Mouse (Mus musculus) midbrain, embryonic 15.5 days (tissue): ENCODE data around the gene Nptx2. TPM values are rescaled to one million over a fixed set of nuclear protein-coding genes. Genes with fewer than 3 reads are reported as not detected.
A peak's percentile ranks its signal among the peaks of the same experiment; 100 is the strongest.

Experiments
- ATAC-seq: fragments of 200-750 bp; cut with Nextera tagmentation; replicated peaks from 2 replicates; pipeline ENCODE4 v1.8.0; 2017; ENCODE audit warnings: moderate TSS enrichment
- H3K27ac ChIP-seq: fragments of 300-500 bp; sonication (generic); 2 replicates; pipeline ENCODE4 v1.5.1; 2015; ENCODE audit warnings: mild to moderate bottlenecking, inconsistent platforms
- H3K27me3 ChIP-seq: fragments of 300-500 bp; sonication (generic); replicated peaks from 2 replicates; pipeline ENCODE4 v1.6.1; 2015; ENCODE audit warnings: inconsistent platforms
- H3K36me3 ChIP-seq: fragments of 300-500 bp; sonication (generic); replicated peaks from 2 replicates; pipeline ENCODE4 v1.6.1; 2015; ENCODE audit warnings: inconsistent platforms
- H3K4me1 ChIP-seq: fragments of 300-500 bp; sonication (generic); 2 replicates; pipeline ENCODE4 v1.6.1; 2015; ENCODE audit warnings: inconsistent platforms
- H3K4me2 ChIP-seq: fragments of 300-500 bp; sonication (generic); 2 replicates; pipeline ENCODE4 v1.6.1; 2015; ENCODE audit warnings: inconsistent platforms, mild to moderate bottlenecking, moderate library complexity
- H3K4me3 ChIP-seq: fragments of 300-500 bp; sonication (generic); 2 replicates; pipeline ENCODE4 v1.5.1; 2015; ENCODE audit warnings: mild to moderate bottlenecking, inconsistent platforms
- H3K9ac ChIP-seq: fragments of 300-500 bp; sonication (generic); 2 replicates; pipeline ENCODE4 v1.6.1; 2015; ENCODE audit warnings: mild to moderate bottlenecking, inconsistent platforms
- H3K9me3 ChIP-seq: fragments of 300-500 bp; sonication (generic); 2 replicates; pipeline ENCODE4 v1.6.1; 2016; ENCODE audit warnings: inconsistent platforms
- WGBS: fragments of 180-500 bp; shearing (Covaris S2); methylation state at CpG from one replicate; pipeline ENCODE4 v1.1.7; 2015; ENCODE audit warnings: mixed read lengths; 5-methylcytosine and 5-hydroxymethylcytosine counted together
- polyA plus RNA-seq: library from polyadenylated mRNA; unstranded; fragments of >200 nt; fragmentation: Nextera tagmentation; extraction: Ambion mirVana; gene quantifications from 2 replicates; pipeline ENCODE4 v1.2.1, GENCODE M21; 2015

The Nptx2 gene
- 5.9 and 6.4 TPM in 2 replicates for polyA plus RNA-seq

GRCm38 (mm10) chr5:144545653-144546422, at the start of gene Nptx2:
Gene Nptx2 (plus strand): TSS chr5:144545902.
- Histone ChIP-seq H3K4me3 (peak within 1 kb of the TSS; percentile 45), H3K9me3 (no peaks in the 10 kb centered on the region), H3K4me2 (peak within 1 kb of the TSS; percentile 60), H3K27me3 (peaks cover 17% of the 10 kb centered on the region), H3K4me1 (peaks cover 42% of the 10 kb centered on the region), H3K27ac (peak within 1 kb of the TSS; percentile 23; the same call in 1 of the 2 replicates), H3K36me3 (no peaks in the 10 kb centered on the region), H3K9ac (peak within 1 kb of the TSS; percentile 35)
- peak; percentile 96 for ATAC-seq
- WGBS, result under 1% methylated on average over 99 of the region's 99 CpGs

- Histone ChIP-seq H3K9ac (no peak overlapping the region), H3K9me3 (no peaks in the 10 kb centered on the region), H3K27me3 (no peaks in the 10 kb centered on the region), H3K27ac (no peak overlapping the region), H3K4me3 (no peak overlapping the region), H3K4me2 (no peak overlapping the region), H3K4me1 (no peaks in the 10 kb centered on the region), H3K36me3 (no peaks in the 10 kb centered on the region)
- ATAC-seq, result no peak
- WGBS, result 80% methylated on average over 7 of the region's 7 CpGs
Measured at GRCm38 (mm10) chr5:144496481-144496880, 49.2 kb upstream of the Nptx2 start.

DNA sequence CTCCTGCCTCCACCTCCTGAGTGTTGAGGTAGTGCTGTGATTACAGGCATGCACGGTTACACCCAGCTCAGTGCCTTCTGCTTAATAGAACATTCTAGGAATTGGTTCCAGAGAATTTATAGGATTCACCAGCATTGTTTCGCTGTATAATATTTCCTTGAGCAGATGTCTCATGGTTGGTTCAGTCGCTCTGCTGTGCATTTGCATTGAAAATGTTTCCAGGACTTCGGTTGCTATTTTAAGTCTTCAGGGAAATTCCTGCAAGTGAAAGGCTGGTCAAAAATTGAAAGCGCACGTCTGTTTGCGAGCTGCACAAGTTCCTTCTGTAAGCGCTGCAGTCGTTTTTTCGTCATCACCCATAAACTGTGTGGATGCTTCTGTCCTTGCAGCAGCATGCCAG, 41.5 kb upstream of the Nptx2 start:
- H3K4me2 ChIP-seq, result no peak overlapping the region
- H3K27me3 ChIP-seq, result no peaks in the 10 kb centered on the region
- 89% methylated on average over 10 of the region's 10 CpGs for WGBS
- no peaks in the 10 kb centered on the region for H3K9me3 ChIP-seq
- no peak overlapping the region for H3K4me3 ChIP-seq
- no peak overlapping the region for H3K27ac ChIP-seq
- 0 out of 2 replicates have a peak, but pooled peaks cover 5% of the 10 kb centered on the region for H3K4me1 ChIP-seq
- no peak overlapping the region for H3K9ac ChIP-seq
- ATAC-seq, result no peak
- H3K36me3 ChIP-seq, result no peaks in the 10 kb centered on the region

DNA sequence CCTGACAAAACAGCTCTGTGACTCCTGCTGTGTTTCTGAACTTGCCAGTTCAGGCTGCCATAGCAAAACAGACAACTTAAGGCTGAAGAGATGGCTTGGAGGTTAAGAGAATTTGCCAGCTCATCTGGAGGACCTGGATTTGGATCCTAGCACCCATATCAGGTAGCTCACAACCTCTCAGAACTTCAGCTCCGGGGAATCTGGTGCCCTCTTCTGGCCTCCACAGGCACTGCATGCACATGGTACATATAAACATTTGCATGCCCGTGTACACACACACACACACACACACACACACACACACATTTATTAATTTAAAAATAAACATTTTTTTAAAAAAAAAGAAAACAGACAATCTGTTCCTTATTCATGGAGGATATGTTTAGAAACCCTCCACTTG, 40.0 kb upstream of the Nptx2 start:
- H3K4me1 ChIP-seq, result 0 out of 2 replicates have a peak, but pooled peaks cover 5% of the 10 kb centered on the region
- H3K27ac ChIP-seq, result no peak overlapping the region
- no peak for ATAC-seq
- H3K36me3 ChIP-seq, result no peaks in the 10 kb centered on the region
- 100% methylated on average over 2 of the region's 2 CpGs for WGBS
- no peaks in the 10 kb centered on the region for H3K9me3 ChIP-seq
- no peaks in the 10 kb centered on the region for H3K27me3 ChIP-seq
- no peak overlapping the region for H3K4me3 ChIP-seq
- H3K9ac ChIP-seq, result no peak overlapping the region
- H3K4me2 ChIP-seq, result no peak overlapping the region

- H3K9ac ChIP-seq, result no peak overlapping the region
- H3K4me3 ChIP-seq, result no peak overlapping the region
- 0 out of 2 replicates have a peak, but pooled peaks cover 5% of the 10 kb centered on the region for H3K4me1 ChIP-seq
- ATAC-seq, result no peak
- WGBS, result 45% methylated on average over 4 of the region's 4 CpGs
- no peaks in the 10 kb centered on the region for H3K9me3 ChIP-seq
- no peaks in the 10 kb centered on the region for H3K36me3 ChIP-seq
- no peak overlapping the region for H3K27ac ChIP-seq
- H3K4me2 ChIP-seq, result no peak overlapping the region
- no peaks in the 10 kb centered on the region for H3K27me3 ChIP-seq
Measured at GRCm38 (mm10) chr5:144506156-144506555, 39.5 kb upstream of the Nptx2 start.

DNA sequence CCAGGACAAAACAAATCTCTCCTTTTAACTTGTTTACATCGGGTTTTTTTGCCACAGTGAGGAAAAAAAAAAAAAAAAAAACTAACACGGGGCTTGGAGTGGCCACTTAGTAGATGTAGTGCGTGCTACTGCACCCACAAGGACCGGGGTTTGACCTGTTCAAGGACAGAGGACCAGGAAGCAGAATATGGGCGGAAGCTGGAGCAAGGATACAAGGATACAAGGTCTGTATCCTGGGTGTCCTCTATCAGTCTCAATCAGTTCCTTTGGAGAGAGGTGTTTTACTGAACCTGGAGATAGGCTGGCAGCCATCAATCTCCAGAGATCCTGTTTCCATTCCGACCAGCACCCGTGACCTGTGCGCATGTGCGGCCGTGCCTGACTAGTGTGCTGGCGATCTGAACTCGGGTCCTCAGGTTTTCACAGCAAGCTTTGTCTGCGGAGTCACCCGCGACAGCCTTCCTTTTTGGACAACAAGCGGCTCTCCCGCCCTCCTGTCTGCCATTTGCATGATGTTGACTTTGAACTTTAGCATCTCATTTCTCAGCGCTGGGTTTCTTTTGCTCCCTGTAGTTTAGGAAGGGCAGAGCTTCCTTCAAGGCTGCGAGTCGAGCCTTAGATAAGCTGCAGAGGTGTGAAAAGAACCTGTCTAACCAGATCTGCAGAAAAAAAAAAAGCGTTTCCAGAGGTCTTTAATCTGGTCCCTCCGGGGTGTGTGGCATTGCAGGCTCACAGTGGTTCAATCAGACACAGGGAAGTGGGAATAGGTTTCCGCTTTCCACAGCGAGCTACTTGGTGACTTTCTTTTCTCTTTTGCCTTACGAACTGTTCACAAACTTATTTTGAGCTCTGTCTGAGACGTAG, 38.8 kb upstream of the Nptx2 start:
- 0 out of 2 replicates have a peak, but pooled peaks cover 5% of the 10 kb centered on the region for H3K4me1 ChIP-seq
- 0 out of 2 replicates have a peak overlapping the region, but pooled peaks have one; percentile 11 for H3K4me2 ChIP-seq
- WGBS, result 41% methylated on average over 26 of the region's 26 CpGs
- no peak for ATAC-seq
- H3K27ac ChIP-seq, result no peak overlapping the region
- H3K36me3 ChIP-seq, result no peaks in the 10 kb centered on the region
- no peak overlapping the region for H3K9ac ChIP-seq
- no peak overlapping the region for H3K4me3 ChIP-seq
- H3K9me3 ChIP-seq, result no peaks in the 10 kb centered on the region
- no peaks in the 10 kb centered on the region for H3K27me3 ChIP-seq

DNA sequence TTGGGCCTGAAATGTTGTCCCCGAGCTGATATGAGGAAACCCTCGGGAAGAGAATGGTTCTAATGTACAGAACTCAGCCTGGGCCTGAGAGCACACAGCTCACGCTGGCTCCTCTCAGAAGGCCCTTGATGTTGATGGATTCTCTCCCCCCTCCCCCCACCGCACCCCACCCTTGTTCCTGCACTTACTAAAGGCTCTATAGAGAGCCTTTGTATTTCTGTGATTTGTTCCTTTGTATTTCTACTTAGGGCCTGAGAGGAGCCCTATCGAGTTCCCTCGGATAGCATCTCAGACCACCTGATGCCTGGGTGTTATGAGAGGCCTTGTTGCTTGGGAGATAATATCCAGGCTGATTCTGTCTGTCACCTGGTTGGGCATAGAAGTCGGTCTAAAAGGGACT, 36.3 kb upstream of the Nptx2 start:
- WGBS, result 24% methylated on average over 7 of the region's 7 CpGs
- Histone ChIP-seq H3K36me3 (no peaks in the 10 kb centered on the region), H3K27ac (no peak overlapping the region), H3K4me3 (no peak overlapping the region), H3K27me3 (no peaks in the 10 kb centered on the region), H3K4me1 (0 out of 2 replicates have a peak, but pooled peaks cover 5% of the 10 kb centered on the region), H3K9me3 (no peaks in the 10 kb centered on the region), H3K4me2 (no peak overlapping the region), H3K9ac (no peak overlapping the region)
- ATAC-seq, result no peak

- Histone ChIP-seq H3K27me3 (no peaks in the 10 kb centered on the region), H3K9me3 (no peaks in the 10 kb centered on the region), H3K36me3 (no peaks in the 10 kb centered on the region), H3K27ac (no peak overlapping the region), H3K4me1 (no peaks in the 10 kb centered on the region), H3K4me2 (no peak overlapping the region), H3K4me3 (no peak overlapping the region), H3K9ac (no peak overlapping the region)
- 63% methylated on average over 6 of the region's 6 CpGs for WGBS
- ATAC-seq, result no peak
Measured at GRCm38 (mm10) chr5:144514738-144515137, 31.0 kb upstream of the Nptx2 start.

GRCm38 (mm10) chr5:144515241-144515640, 30.5 kb upstream of the Nptx2 start:
- 87% methylated on average over 4 of the region's 4 CpGs for WGBS
- ATAC-seq, result no peak
- Histone ChIP-seq H3K27ac (no peak overlapping the region), H3K27me3 (no peaks in the 10 kb centered on the region), H3K36me3 (no peaks in the 10 kb centered on the region), H3K4me1 (no peaks in the 10 kb centered on the region), H3K9me3 (no peaks in the 10 kb centered on the region), H3K4me2 (no peak overlapping the region), H3K9ac (no peak overlapping the region), H3K4me3 (no peak overlapping the region)

- no peak overlapping the region for H3K4me2 ChIP-seq
- no peaks in the 10 kb centered on the region for H3K9me3 ChIP-seq
- no peak overlapping the region for H3K9ac ChIP-seq
- no peak overlapping the region for H3K27ac ChIP-seq
- H3K27me3 ChIP-seq, result no peaks in the 10 kb centered on the region
- no peaks in the 10 kb centered on the region for H3K36me3 ChIP-seq
- H3K4me3 ChIP-seq, result no peak overlapping the region
- 40% methylated on average over 3 of the region's 3 CpGs for WGBS
- ATAC-seq, result no peak
- no peaks in the 10 kb centered on the region for H3K4me1 ChIP-seq
Measured at GRCm38 (mm10) chr5:144520096-144520495, 25.6 kb upstream of the Nptx2 start.

DNA sequence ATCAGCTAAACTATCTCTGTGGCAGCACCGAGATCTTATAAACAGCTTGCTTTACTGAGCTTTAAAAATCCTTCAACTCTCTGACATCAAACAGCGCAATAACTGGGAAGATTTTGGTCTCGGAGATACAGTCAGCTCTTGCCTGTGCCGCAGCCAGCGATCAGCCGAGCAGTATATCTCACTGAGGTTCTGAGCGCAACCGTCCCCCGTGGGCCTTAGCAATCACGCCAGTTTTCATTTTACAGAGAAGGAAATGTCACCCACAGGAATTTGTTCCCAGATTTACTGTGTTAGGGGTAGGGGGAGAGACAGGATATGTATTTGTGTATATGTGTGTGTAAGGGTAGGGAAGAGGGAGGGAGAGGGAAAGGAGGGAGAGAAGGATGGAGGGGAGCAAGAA, 20.9 kb upstream of the Nptx2 start:
- Histone ChIP-seq H3K9ac (no peak overlapping the region), H3K4me1 (0 out of 2 replicates have a peak, but pooled peaks cover 4% of the 10 kb centered on the region), H3K4me3 (no peak overlapping the region), H3K9me3 (no peaks in the 10 kb centered on the region), H3K4me2 (no peak overlapping the region), H3K36me3 (no peaks in the 10 kb centered on the region), H3K27ac (no peak overlapping the region), H3K27me3 (no peaks in the 10 kb centered on the region)
- 76% methylated on average over 10 of the region's 10 CpGs for WGBS
- no peak for ATAC-seq

DNA sequence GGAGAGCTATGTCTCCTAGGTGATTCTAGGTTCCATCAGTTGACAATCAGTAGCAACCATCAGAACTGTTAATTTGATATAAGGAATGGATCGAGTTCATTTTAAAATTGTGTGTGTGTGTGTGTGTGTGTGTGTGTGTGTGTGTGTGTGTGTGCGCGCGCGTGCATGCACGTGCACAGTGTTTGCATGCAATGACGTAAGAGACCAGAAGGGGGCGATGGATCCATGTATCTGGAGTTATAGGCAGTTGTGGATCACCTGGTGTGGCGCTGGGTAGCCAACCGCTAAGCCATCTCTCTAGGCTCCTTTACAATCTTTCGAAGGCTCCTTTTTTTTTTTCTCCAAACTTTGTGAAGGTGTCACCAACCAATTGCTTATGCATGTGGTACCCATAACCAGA, 16.6 kb upstream of the Nptx2 start:
- Histone ChIP-seq H3K9me3 (no peaks in the 10 kb centered on the region), H3K27me3 (no peaks in the 10 kb centered on the region), H3K36me3 (no peaks in the 10 kb centered on the region), H3K4me3 (no peak overlapping the region), H3K27ac (no peak overlapping the region), H3K4me2 (no peak overlapping the region), H3K4me1 (0 out of 2 replicates have a peak, but pooled peaks cover 4% of the 10 kb centered on the region), H3K9ac (no peak overlapping the region)
- no peak for ATAC-seq
- WGBS, result 96% methylated on average over 11 of the region's 11 CpGs
